In the genomic region with DNA sequence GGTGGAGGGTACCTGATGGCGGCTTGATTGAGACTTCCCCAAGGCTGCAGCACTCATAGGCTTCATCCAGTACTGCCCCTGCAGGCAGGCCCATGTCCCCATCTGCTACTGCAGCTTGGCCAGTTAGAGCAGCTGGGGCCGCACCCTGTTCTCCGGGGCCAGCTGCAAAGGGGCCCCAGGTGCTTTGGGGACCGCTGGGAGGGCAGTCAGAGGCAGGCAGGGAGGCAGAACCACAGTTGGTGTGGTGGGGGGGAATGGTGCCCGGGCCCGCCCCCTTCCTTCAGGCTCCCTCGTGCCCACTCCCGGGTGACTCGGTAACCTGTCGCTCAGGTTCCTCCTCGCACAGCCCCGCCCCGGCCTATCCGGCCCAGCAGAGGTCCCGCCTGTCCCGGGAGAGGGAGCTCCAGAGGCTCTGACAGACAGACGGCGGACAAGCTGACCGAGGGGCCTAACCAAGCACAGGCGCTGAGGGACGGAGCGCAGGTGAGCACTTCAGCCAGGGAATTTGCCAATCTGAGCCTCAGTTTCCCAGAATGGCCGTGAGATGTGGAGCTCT, we compare ENCODE assay signal across 9 mouse cellular contexts. TPM values are rescaled to one million over a fixed set of nuclear protein-coding genes. Genes with fewer than 3 reads are reported as not detected.
DNase-seq lines count a peak whose midpoint lies in the region; ATAC-seq and TF ChIP-seq lines count a peak whose summit lies in the region.
"Had no signal": no experiment of that assay in that cellular context is flagged by ENCODE, and none has a peak within 500 bp of the region (broad histone marks: within the 10 kb centered on the region; RNA-seq: fewer than 3 reads in every experiment).

TSS of gene Eps8l2 (plus strand) at position 305 of the 556 bp plus-strand sequence.

- peak; percentile 59 for ATAC-seq in embryonic facial prominence, embryonic 15.5 days (ENCODE audit: insufficient number of reproducible peaks, low FRiP score, low TSS enrichment, low read depth)
- no peak for ATAC-seq in hindbrain, postnatal 0 days
- ATAC-seq in liver, embryonic 12.5 days = peak; percentile 70
- ATAC-seq in inflammation-experienced regulatory T-cells, adult 6 months = no peak

- H3K27me3 ChIP-seq in embryonic facial prominence, embryonic 15.5 days = no peaks in the 10 kb centered on the region
- no peaks in the 10 kb centered on the region for H3K27me3 ChIP-seq in hindbrain, postnatal 0 days (ENCODE audit: insufficient read depth, low read length)
- peaks cover 33% of the 10 kb centered on the region for H3K27me3 ChIP-seq in liver, embryonic 12.5 days (replicated peaks)

- peak; percentile 35 for DNase-seq in gastrocnemius, postnatal 10 days
- no peak for DNase-seq in gastrocnemius, adult 8-10 months (ENCODE audit: low spot score in 2 of 2)
- no peak for DNase-seq in hindbrain, postnatal 0 days (ENCODE audit: low spot score)
- peak; percentile 28 for DNase-seq in neural tube, embryonic 10.5 days (ENCODE audit: extremely low spot score, low spot score)
- DNase-seq in layer of hippocampus, postnatal 14 days (ENCODE audit: low spot score in 2 of 2) = no peak

- no peak for TF ChIP-seq CTCF in hindbrain, postnatal 0 days (IDR thresholded peaks at IDR 0.05; ENCODE audit: low read depth)

- peak within 1 kb of the TSS; percentile 41 for H3K4me3 ChIP-seq in embryonic facial prominence, embryonic 15.5 days (replicated peaks)
- no peak within 1 kb of the TSS for H3K4me3 ChIP-seq in hindbrain, postnatal 0 days (ENCODE audit: low read length)
- peak within 1 kb of the TSS; percentile 36 for H3K4me3 ChIP-seq in liver, embryonic 12.5 days
- H3K4me3 ChIP-seq: megakaryocyte, embryonic 14.5 days had no signal

- H3K9ac ChIP-seq in embryonic facial prominence, embryonic 15.5 days = peak within 1 kb of the TSS; percentile 35
- peak within 1 kb of the TSS; percentile 17; the same call in 1 of the 2 replicates for H3K9ac ChIP-seq in hindbrain, postnatal 0 days (replicated peaks; ENCODE audit: low read length)
- peak within 1 kb of the TSS; percentile 53 for H3K9ac ChIP-seq in liver, embryonic 12.5 days

- H3K36me3 ChIP-seq in embryonic facial prominence, embryonic 15.5 days = peaks cover 4% of the 10 kb centered on the region; the same call in 1 of the 2 replicates
- peaks cover 7% of the 10 kb centered on the region; the same call in 1 of the 2 replicates for H3K36me3 ChIP-seq in hindbrain, postnatal 0 days (ENCODE audit: insufficient read depth, low read length)
- peaks cover 21% of the 10 kb centered on the region; the same call in 1 of the 2 replicates for H3K36me3 ChIP-seq in liver, embryonic 12.5 days

- peak within 1 kb of the TSS; percentile 56 for H3K4me2 ChIP-seq in embryonic facial prominence, embryonic 15.5 days (replicated peaks)
- H3K4me2 ChIP-seq in hindbrain, postnatal 0 days (ENCODE audit: low read depth, low read length) = peak within 1 kb of the TSS; percentile 23; the same call in 1 of the 2 replicates
- H3K4me2 ChIP-seq in liver, embryonic 12.5 days = peak within 1 kb of the TSS; percentile 64

- peaks cover 18% of the 10 kb centered on the region for H3K4me1 ChIP-seq in embryonic facial prominence, embryonic 15.5 days
- H3K4me1 ChIP-seq in hindbrain, postnatal 0 days (ENCODE audit: insufficient read depth, low read length) = 0 out of 2 replicates have a peak, but pooled peaks cover 3% of the 10 kb centered on the region
- peaks cover 22% of the 10 kb centered on the region for H3K4me1 ChIP-seq in liver, embryonic 12.5 days

- H3K9me3 ChIP-seq in embryonic facial prominence, embryonic 15.5 days (replicated peaks) = no peaks in the 10 kb centered on the region
- no peaks in the 10 kb centered on the region for H3K9me3 ChIP-seq in hindbrain, postnatal 0 days (ENCODE audit: low read length)
- H3K9me3 ChIP-seq in liver, embryonic 12.5 days (replicated peaks) = no peaks in the 10 kb centered on the region
- H3K9me3 ChIP-seq: megakaryocyte, embryonic 14.5 days had no signal

- peak within 1 kb of the TSS; percentile 51; the same call in 1 of the 2 replicates for H3K27ac ChIP-seq in embryonic facial prominence, embryonic 15.5 days (replicated peaks)
- H3K27ac ChIP-seq in hindbrain, postnatal 0 days = no peak within 1 kb of the TSS
- no peak within 1 kb of the TSS for H3K27ac ChIP-seq in liver, embryonic 12.5 days

- 5% methylated on average over 23 of the region's 23 CpGs for WGBS in embryonic facial prominence, embryonic 15.5 days
- 5% methylated on average over 23 of the region's 23 CpGs for WGBS in hindbrain, postnatal 0 days
- 5% methylated on average over 23 of the region's 23 CpGs for WGBS in liver, embryonic 12.5 days (ENCODE audit: insufficient replicate concordance)

RNA-seq across cellular contexts. Expression of gene Eps8l2, which starts in this region (rescaled TPM):
- 1 to 10 TPM; 1.5 to 2.3 TPM for total RNA-seq in gastrocnemius, postnatal 10 days (2021)
- total RNA-seq in gastrocnemius, adult 8-10 months (2022) = 1 to 10 TPM; 1.3 to 3.4 (median 2.2) TPM
- 36.1 and 40.5 TPM in 2 replicates for polyA plus RNA-seq in embryonic facial prominence, embryonic 15.5 days (2015; fragmentation: Nextera tagmentation; extraction: Ambion mirVana)
- total RNA-seq in hindbrain, postnatal 0 days (2014; rRNA removed) = 1.6 and 3.9 TPM in 2 replicates
- polyA plus RNA-seq in hindbrain, postnatal 0 days (2015; fragmentation: Nextera tagmentation; extraction: Ambion mirVana) = 1.5 and 2.4 TPM in 2 replicates
- 4.9 and 5.6 TPM in 2 replicates for polyA plus RNA-seq in liver, embryonic 12.5 days (2016; fragmentation: Nextera tagmentation; extraction: Ambion mirVana)
- 1 to 10 TPM; 5.5 to 7.8 TPM for total RNA-seq in layer of hippocampus, postnatal 14 days (2021)
- not detected for polyA plus RNA-seq in inflammation-experienced regulatory T-cells, adult 6 months (2017; shearing (Covaris generic))

Comparison
In these comparisons a context has a peak if more than half of its experiments do, and no peak if none do; other contexts are left out.
1. DNase-seq: peak in gastrocnemius, postnatal 10 days (single experiment) and neural tube, embryonic 10.5 days (single experiment); none in gastrocnemius, adult 8-10 months (0 of 2), hindbrain, postnatal 0 days (single experiment) and layer of hippocampus, postnatal 14 days (0 of 2).
2. ATAC-seq: peak in embryonic facial prominence, embryonic 15.5 days (single experiment) and liver, embryonic 12.5 days (single experiment); none in hindbrain, postnatal 0 days (single experiment) and inflammation-experienced regulatory T-cells, adult 6 months (single experiment).
3. Peak in every context shown above with its lines, with median percentiles within 50 percentile points of each other: H3K4me2 ChIP-seq and H3K9ac ChIP-seq.